Mouse (Mus musculus): ENCODE results near the gene Fbxo31. TPM values are rescaled to one million over a fixed set of nuclear protein-coding genes. Genes with fewer than 3 reads are reported as not detected.
A peak's percentile ranks its signal among the peaks of the same experiment; 100 is the strongest.

Gene Fbxo31
- polyA plus RNA-seq, 1 experiment from 2014 or later, result 5.6 TPM

DNA sequence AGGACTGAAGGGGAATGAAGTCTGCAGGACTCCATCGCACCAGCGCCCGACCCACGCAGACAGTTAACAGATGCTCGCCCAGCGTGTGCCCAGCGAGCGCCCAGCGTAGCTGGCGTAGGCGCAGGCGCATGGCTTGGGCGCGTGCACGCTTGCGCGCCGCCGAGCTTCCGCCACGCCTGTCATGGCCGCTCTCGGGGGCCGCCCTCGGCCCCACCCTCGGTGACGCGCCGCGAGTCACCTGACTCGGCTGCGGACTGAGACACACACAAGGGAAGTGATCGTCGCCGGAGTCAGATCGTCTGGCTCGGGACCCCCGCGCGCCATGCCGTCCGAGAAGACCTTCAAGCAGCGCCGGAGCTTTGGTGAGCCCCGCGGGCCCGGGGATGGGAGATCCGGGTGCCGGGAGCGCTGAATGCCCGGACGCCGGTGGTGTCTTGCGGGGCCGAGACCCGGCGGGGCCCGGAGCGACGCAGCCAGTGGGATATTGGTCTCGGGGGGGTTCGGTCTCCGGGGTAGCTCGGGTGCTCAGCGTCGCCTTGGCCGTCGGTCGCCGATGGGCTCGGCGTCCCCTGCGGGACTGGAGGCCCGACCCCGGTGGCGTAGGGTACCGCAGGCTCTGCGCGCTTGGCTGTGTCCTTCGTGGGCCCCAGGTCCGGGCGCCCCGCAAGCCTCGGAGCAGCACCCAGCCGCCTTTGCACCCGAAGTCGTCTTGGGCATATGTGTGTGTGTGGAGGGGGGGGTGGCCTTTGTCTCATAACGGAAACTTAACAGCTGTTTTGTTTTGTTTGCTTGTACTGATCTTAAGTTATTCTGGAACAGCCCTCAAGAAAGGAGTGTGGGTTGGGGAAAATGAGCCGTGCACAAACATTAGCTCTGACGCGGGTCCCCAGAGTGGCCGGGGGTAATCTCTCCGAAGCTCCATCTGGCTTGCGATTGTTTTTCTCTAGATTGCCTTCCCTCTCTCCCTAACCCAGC, 11.9 kb upstream of the Fbxo31 start, which contains the start of gene Map1lc3b:
Map1lc3b (plus strand) TSS at position 159 of the 975 bp plus-strand sequence.
- Histone ChIP-seq H3K9me3 (ENCODE audit: control insufficient read depth) (no peaks in the 10 kb centered on the region), H3K36me3 (ENCODE audit: control insufficient read depth, insufficient read depth) (peaks cover 22% of the 10 kb centered on the region), H3K4me2 (replicated peaks; ENCODE audit: low read depth) (peak within 1 kb of the TSS; percentile 73), H3K4me3 (ENCODE audit: low read depth, low read length) (peak within 1 kb of the TSS; percentile 84), H3K27ac (ENCODE audit: low read depth, low read length) (peak within 1 kb of the TSS; percentile 84), H3K27me3 (replicated peaks; ENCODE audit: control insufficient read depth, insufficient read depth, low read length) (no peaks in the 10 kb centered on the region), H3K9ac (ENCODE audit: low read depth, low read length) (peak within 1 kb of the TSS; percentile 86), H3K4me1 (replicated peaks; ENCODE audit: control insufficient read depth, insufficient read depth, low read length) (peaks cover 14% of the 10 kb centered on the region)
- peak; percentile 88 for ATAC-seq
- WGBS, result under 1% methylated on average over 92 of the region's 94 CpGs
- TF ChIP-seq CTCF (IDR thresholded peaks at IDR 0.05; ENCODE audit: low read depth), result peak; percentile 11; the same call in 1 of the 2 replicates

DNA sequence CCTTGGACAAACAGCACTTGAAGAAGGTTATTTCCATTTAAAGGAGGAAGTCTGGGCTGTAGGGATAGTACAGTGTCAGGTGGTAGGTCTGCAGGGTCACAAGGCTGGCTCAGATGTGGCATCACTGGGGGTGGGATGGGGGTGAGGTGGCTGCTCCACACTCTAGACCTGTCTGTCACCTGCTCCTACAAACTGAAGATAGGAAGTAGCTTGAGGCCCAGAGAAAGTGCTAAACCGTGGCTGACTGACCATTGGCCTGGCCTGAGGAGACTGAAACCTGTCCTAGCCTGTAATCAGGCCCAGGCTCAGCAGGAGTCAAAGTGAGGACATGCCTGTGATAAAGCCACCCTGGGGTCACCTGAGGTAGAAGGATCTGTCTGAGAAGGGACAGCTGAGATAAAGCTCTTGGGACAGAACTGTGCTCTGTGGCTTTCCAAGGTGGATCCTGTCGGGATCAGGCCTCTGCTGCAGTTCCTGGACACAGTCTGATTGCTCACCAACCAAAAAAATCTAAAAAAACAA, 10.7 kb upstream of the Fbxo31 start:
- H3K4me3 ChIP-seq (ENCODE audit: low read depth, low read length), result no peak overlapping the region
- H3K36me3 ChIP-seq (ENCODE audit: control insufficient read depth, insufficient read depth), result peaks cover 12% of the 10 kb centered on the region
- H3K9ac ChIP-seq (ENCODE audit: low read depth, low read length), result no peak overlapping the region
- H3K4me1 ChIP-seq (replicated peaks; ENCODE audit: control insufficient read depth, insufficient read depth, low read length), result peaks cover 14% of the 10 kb centered on the region
- H3K9me3 ChIP-seq (ENCODE audit: control insufficient read depth), result no peaks in the 10 kb centered on the region
- TF ChIP-seq CTCF (IDR thresholded peaks at IDR 0.05; ENCODE audit: low read depth), result no peak
- 34% methylated on average over 2 of the region's 2 CpGs for WGBS
- no peaks in the 10 kb centered on the region for H3K27me3 ChIP-seq (replicated peaks; ENCODE audit: control insufficient read depth, insufficient read depth, low read length)
- 0 out of 2 replicates have a peak overlapping the region, but pooled peaks have one; percentile 73 for H3K4me2 ChIP-seq (replicated peaks; ENCODE audit: low read depth)
- no peak overlapping the region for H3K27ac ChIP-seq (ENCODE audit: low read depth, low read length)
- no peak for ATAC-seq

DNA sequence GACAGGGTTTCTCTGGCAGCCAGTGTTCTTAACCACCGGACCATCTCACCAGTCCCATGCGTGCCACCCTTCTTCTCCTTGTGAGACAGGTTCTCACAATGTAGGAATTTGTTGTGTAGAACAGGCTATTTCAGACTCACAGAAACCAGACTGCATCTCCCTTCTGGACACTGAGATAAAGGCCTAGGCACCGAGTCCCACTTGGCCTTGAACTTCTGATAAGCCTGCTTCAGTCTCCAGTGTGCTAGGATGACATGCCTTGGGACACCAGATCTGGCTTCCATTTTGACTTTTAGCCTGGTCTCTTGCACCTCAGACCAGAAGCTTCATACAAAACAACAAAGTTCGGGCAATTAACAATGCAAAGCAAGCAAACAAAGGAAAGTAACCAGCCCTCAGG, 10.1 kb upstream of the Fbxo31 start:
- ATAC-seq, result no peak
- Histone ChIP-seq H3K4me2 (replicated peaks; ENCODE audit: low read depth) (no peak overlapping the region), H3K27ac (ENCODE audit: low read depth, low read length) (no peak overlapping the region), H3K9ac (ENCODE audit: low read depth, low read length) (no peak overlapping the region), H3K4me3 (ENCODE audit: low read depth, low read length) (no peak overlapping the region), H3K9me3 (ENCODE audit: control insufficient read depth) (no peaks in the 10 kb centered on the region), H3K36me3 (ENCODE audit: control insufficient read depth, insufficient read depth) (peaks cover 7% of the 10 kb centered on the region), H3K27me3 (replicated peaks; ENCODE audit: control insufficient read depth, insufficient read depth, low read length) (no peaks in the 10 kb centered on the region), H3K4me1 (replicated peaks; ENCODE audit: control insufficient read depth, insufficient read depth, low read length) (peaks cover 14% of the 10 kb centered on the region)
- WGBS, result 86% methylated on average over 4 of the region's 4 CpGs
- TF ChIP-seq CTCF (IDR thresholded peaks at IDR 0.05; ENCODE audit: low read depth), result no peak

DNA sequence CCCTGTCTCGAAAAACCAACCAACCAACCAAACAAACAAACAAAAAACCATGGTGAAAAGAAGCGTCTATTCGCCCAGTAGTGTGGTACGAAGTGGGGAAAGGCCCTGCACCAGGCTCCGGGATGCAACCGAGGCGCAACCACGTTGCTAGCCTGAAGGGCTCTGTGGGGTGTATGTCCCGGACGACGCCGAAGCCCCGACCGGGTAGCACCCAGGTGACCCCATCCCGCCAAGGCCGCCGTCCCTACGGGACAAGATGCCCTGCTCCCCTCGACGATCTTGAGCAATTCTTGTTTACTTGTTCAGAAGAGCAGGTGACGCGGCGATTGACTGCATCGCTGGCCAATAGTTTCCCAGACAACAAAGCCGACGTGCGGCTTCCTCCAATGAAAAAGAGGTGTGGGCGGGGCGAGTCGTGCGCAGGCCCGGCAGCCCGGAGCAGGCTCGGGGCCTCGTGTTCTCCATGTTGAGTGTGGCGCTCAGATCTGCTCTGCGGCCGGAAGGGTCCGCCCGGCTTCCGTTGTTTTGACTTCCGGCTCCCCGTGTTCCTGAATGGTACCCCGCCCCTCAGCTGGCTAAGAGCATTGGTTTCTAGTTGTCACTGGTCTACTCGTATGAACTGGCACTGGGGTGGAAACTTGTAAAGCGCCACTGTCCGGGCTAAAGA, 6.7 kb upstream of the Fbxo31 start:
- peak overlapping the region; percentile 57 for H3K4me3 ChIP-seq (ENCODE audit: low read depth, low read length)
- H3K9me3 ChIP-seq (ENCODE audit: control insufficient read depth), result no peaks in the 10 kb centered on the region
- under 1% methylated on average over 47 of the region's 47 CpGs for WGBS
- no peaks in the 10 kb centered on the region for H3K36me3 ChIP-seq (ENCODE audit: control insufficient read depth, insufficient read depth)
- peak; percentile 91 for ATAC-seq
- 0 out of 2 replicates have a peak, but pooled peaks cover 6% of the 10 kb centered on the region for H3K4me1 ChIP-seq (replicated peaks; ENCODE audit: control insufficient read depth, insufficient read depth, low read length)
- H3K9ac ChIP-seq (ENCODE audit: low read depth, low read length), result peak overlapping the region; percentile 62
- peak overlapping the region; percentile 70 for H3K27ac ChIP-seq (ENCODE audit: low read depth, low read length)
- no peak for TF ChIP-seq CTCF (IDR thresholded peaks at IDR 0.05; ENCODE audit: low read depth)
- H3K27me3 ChIP-seq (replicated peaks; ENCODE audit: control insufficient read depth, insufficient read depth, low read length), result no peaks in the 10 kb centered on the region
- H3K4me2 ChIP-seq (replicated peaks; ENCODE audit: low read depth), result peak overlapping the region; percentile 76

DNA sequence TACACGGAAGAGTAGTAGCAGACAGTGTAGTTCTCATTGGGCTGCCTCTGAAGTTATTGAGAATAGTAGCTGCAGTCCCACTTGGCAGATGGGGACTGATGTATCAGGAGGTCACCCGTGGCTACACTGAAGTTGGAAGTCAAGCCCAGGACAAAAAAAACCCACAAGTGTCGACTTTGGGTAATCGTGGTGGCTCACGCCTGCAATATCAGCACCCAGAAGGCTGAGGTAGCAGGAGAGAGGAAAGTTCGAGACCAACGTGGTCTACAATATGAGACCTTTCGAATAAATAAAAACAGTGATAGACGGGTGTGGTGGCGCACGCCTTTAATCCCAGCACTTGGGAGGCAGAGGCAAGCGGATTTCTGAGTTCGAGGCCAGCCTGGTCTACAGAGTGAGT, 6.1 kb upstream of the Fbxo31 start:
- 41% methylated on average over 12 of the region's 13 CpGs for WGBS
- Histone ChIP-seq H3K27ac (ENCODE audit: low read depth, low read length) (no peak overlapping the region), H3K4me2 (replicated peaks; ENCODE audit: low read depth) (peak overlapping the region; percentile 76), H3K4me1 (replicated peaks; ENCODE audit: control insufficient read depth, insufficient read depth, low read length) (0 out of 2 replicates have a peak, but pooled peaks cover 6% of the 10 kb centered on the region), H3K36me3 (ENCODE audit: control insufficient read depth, insufficient read depth) (no peaks in the 10 kb centered on the region), H3K9ac (ENCODE audit: low read depth, low read length) (peak overlapping the region; percentile 62; the same call in 1 of the 2 replicates), H3K9me3 (ENCODE audit: control insufficient read depth) (no peaks in the 10 kb centered on the region), H3K27me3 (replicated peaks; ENCODE audit: control insufficient read depth, insufficient read depth, low read length) (no peaks in the 10 kb centered on the region), H3K4me3 (ENCODE audit: low read depth, low read length) (peak overlapping the region; percentile 57)
- ATAC-seq, result no peak
- no peak for TF ChIP-seq CTCF (IDR thresholded peaks at IDR 0.05; ENCODE audit: low read depth)

DNA sequence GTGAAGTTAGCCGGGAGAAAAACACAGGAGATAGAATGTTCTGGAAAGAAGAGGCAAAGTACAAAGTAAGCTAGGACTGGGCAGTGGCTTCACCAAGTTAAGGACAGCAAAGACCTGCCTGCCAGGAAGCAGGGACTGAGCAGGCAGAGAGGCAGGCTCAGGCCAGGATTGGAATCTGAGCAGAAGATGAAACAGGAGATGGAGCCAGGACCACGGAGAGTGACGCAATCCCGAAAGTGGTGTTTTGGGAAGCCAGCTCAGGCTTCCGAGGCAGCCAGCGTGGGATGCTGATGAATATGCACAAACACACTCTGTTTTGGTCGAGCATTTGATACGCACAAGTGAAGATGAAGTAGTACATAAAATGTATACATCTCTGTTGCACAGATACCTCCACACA, 5.0 kb upstream of the Fbxo31 start:
- WGBS, result 49% methylated on average over 8 of the region's 8 CpGs
- no peak overlapping the region for H3K27ac ChIP-seq (ENCODE audit: low read depth, low read length)
- H3K27me3 ChIP-seq (replicated peaks; ENCODE audit: control insufficient read depth, insufficient read depth, low read length), result no peaks in the 10 kb centered on the region
- no peak overlapping the region for H3K9ac ChIP-seq (ENCODE audit: low read depth, low read length)
- H3K36me3 ChIP-seq (ENCODE audit: control insufficient read depth, insufficient read depth), result no peaks in the 10 kb centered on the region
- no peak overlapping the region for H3K4me3 ChIP-seq (ENCODE audit: low read depth, low read length)
- no peak overlapping the region for H3K4me2 ChIP-seq (replicated peaks; ENCODE audit: low read depth)
- H3K9me3 ChIP-seq (ENCODE audit: control insufficient read depth), result no peaks in the 10 kb centered on the region
- peaks cover 4% of the 10 kb centered on the region; the same call in 1 of the 2 replicates for H3K4me1 ChIP-seq (replicated peaks; ENCODE audit: control insufficient read depth, insufficient read depth, low read length)
- ATAC-seq, result no peak
- no peak for TF ChIP-seq CTCF (IDR thresholded peaks at IDR 0.05; ENCODE audit: low read depth)

Measured in intestine, postnatal 0 days (tissue).